Mouse (Mus musculus) MEL (cell line): ENCODE measurements around the gene Acyp1. TPM values are rescaled to one million over a fixed set of nuclear protein-coding genes. Genes with fewer than 3 reads are reported as not detected.

Experiments
- DNase-seq: peaks from one replicate; pipeline ENCODE4 v3.0.0; 2011; ENCODE audit warnings: low read depth, low spot score
- H3K27ac ChIP-seq: 2 replicates; pipeline ENCODE4 v1.5.1; 2012; ENCODE audit warnings: low read depth, mild to moderate bottlenecking, control low read depth, low read length, moderate library complexity; ENCODE audit not compliant: control insufficient read depth
- H3K27me3 ChIP-seq, 2 experiments: fragments of 150-350 bp in 1 of 2; sonication (generic) in 1 of 2; 2 replicates each; pipeline ENCODE4 v1.6.1; 2012; ENCODE audit warnings: low read length in 2 of 2, mild to moderate bottlenecking in 2 of 2, improper control_type of control experiment in 1 of 2, moderate library complexity in 1 of 2; ENCODE audit not compliant: insufficient read depth in 2 of 2, control insufficient read depth in 1 of 2
- H3K36me3 ChIP-seq, 2 experiments: 2 replicates each; pipeline ENCODE4 v1.6.1; 2012 to 2014; ENCODE audit warnings: low read length in 2 of 2, improper control_type of control experiment in 1 of 2, inconsistent platforms in 1 of 2, mild to moderate bottlenecking in 1 of 2; ENCODE audit not compliant: insufficient read depth in 2 of 2, control insufficient read depth in 1 of 2
- H3K4me1 ChIP-seq, 2 experiments: fragments of 150-350 bp in 1 of 2; sonication (generic) in 1 of 2; 2 replicates each; pipeline ENCODE4 v1.6.1; 2012; ENCODE audit warnings: low read length in 2 of 2, improper control_type of control experiment in 1 of 2, mild to moderate bottlenecking in 1 of 2; ENCODE audit not compliant: insufficient read depth in 2 of 2, control insufficient read depth in 1 of 2
- H3K4me3 ChIP-seq, 2 experiments: fragments of 150-350 bp in 1 of 2; sonication (generic) in 1 of 2; 2 replicates each; pipeline ENCODE4 v1.5.1; 2012; ENCODE audit warnings: low read depth in 2 of 2, low read length in 2 of 2, mild to moderate bottlenecking in 2 of 2, moderate library complexity in 2 of 2, control low read depth in 1 of 2, improper control_type of control experiment in 1 of 2; ENCODE audit not compliant: control insufficient read depth in 1 of 2, insufficient read depth in 1 of 2
- H3K79me2 ChIP-seq: 2 replicates; pipeline ENCODE4 v1.6.1; 2012; ENCODE audit warnings: mild to moderate bottlenecking, low read length, moderate library complexity; ENCODE audit not compliant: control insufficient read depth, poor library complexity, insufficient read depth
- H3K9ac ChIP-seq: 2 replicates; pipeline ENCODE4 v1.6.1; 2012; ENCODE audit warnings: low read depth, mild to moderate bottlenecking, control low read depth, low read length, moderate library complexity; ENCODE audit not compliant: control insufficient read depth, poor library complexity, severe bottlenecking
- H3K9me3 ChIP-seq: fragments of 150-350 bp; sonication (generic); replicated peaks from 2 replicates; pipeline ENCODE4 v1.6.1; 2012; ENCODE audit warnings: mild to moderate bottlenecking, low read length, improper control_type of control experiment, moderate library complexity; ENCODE audit not compliant: insufficient read depth
- CHD2 ChIP-seq: IDR thresholded peaks from 2 replicates; pipeline ENCODE4 v1.6.1; 2011; ENCODE audit warnings: low read length, improper control_type of control experiment
- ELF1 ChIP-seq: IDR thresholded peaks from 2 replicates; pipeline ENCODE4 v1.6.1; 2014; ENCODE audit warnings: low read depth, mild to moderate bottlenecking, inconsistent platforms, low read length, improper control_type of control experiment, moderate library complexity
- EP300 ChIP-seq, 2 experiments: IDR thresholded peaks; 2 replicates each; pipeline ENCODE4 v1.6.1; 2011; ENCODE audit warnings: improper control_type of control experiment in 2 of 2, low read length in 2 of 2, low read depth in 1 of 2, mild to moderate bottlenecking in 1 of 2
- ETS1 ChIP-seq: IDR thresholded peaks from 2 replicates; pipeline ENCODE4 v1.6.1; 2012; ENCODE audit warnings: low read depth, mild to moderate bottlenecking, inconsistent platforms, low read length, improper control_type of control experiment, moderate library complexity
- KAT2A ChIP-seq: conservative IDR thresholded peaks from 2 replicates; pipeline ENCODE4 v1.6.1; 2012; ENCODE audit warnings: low read depth, low read length, improper control_type of control experiment, inconsistent platforms
- MAX ChIP-seq: IDR thresholded peaks from 2 replicates; pipeline ENCODE4 v1.6.1; 2011; ENCODE audit warnings: low read length, improper control_type of control experiment
- NRF1 ChIP-seq: IDR thresholded peaks from 2 replicates; pipeline ENCODE4 v1.6.1; 2014; ENCODE audit warnings: low read depth, mild to moderate bottlenecking, inconsistent platforms, low read length, improper control_type of control experiment, moderate library complexity; ENCODE audit not compliant: poor library complexity, insufficient read depth, severe bottlenecking
- POLR2AphosphoS5 ChIP-seq: IDR thresholded peaks from 2 replicates; pipeline ENCODE4 v1.6.1; 2012; ENCODE audit warnings: low read depth, borderline replicate concordance, mild to moderate bottlenecking, inconsistent platforms, low read length, moderate library complexity, mixed read lengths
- TAL1 ChIP-seq: IDR thresholded peaks from 2 replicates; pipeline ENCODE4 v1.6.1; 2012; ENCODE audit warnings: mild to moderate bottlenecking, inconsistent platforms, low read length, moderate library complexity, mixed read lengths
- USF1 ChIP-seq: IDR thresholded peaks from 2 replicates; pipeline ENCODE4 v1.6.1; 2014; ENCODE audit warnings: low read depth, mild to moderate bottlenecking, inconsistent platforms, low read length, improper control_type of control experiment, moderate library complexity
- ZC3H11A ChIP-seq: IDR thresholded peaks from 2 replicates; pipeline ENCODE4 v1.6.1; 2012; ENCODE audit warnings: low read depth, mild to moderate bottlenecking, inconsistent platforms, low read length, improper control_type of control experiment
- polyA plus RNA-seq, 2 experiments: library from polyadenylated mRNA; stranded (reverse) in 1 of 2; unstranded in 1 of 2; fragments of >175 nt in 1 of 2; fragments of >200 nt in 1 of 2; gene quantifications; 2 replicates each; pipeline versions ENCODE4 v1.2.1 to v1.2.4; 2012; ENCODE audit warnings: low replicate concordance in 2 of 2, low read depth in 1 of 2; ENCODE audit not compliant: insufficient read length in 2 of 2, insufficient read depth in 1 of 2, missing spikeins in 1 of 2
- total RNA-seq: library from RNA; depleted of rRNA; stranded (reverse); fragments of 300-350 nt; gene quantifications from 2 replicates; pipeline ENCODE4 v1.2.3, GENCODE M21; 2012

Acyp1 gene
- total and polyA plus RNA-seq, 3 experiments: 47.4 to 54.5 TPM; not detected in 1

GRCm38 (mm10) chr12:85298835-85299180, 10.6 kb upstream of the Acyp1 start:
- no peaks in the 10 kb centered on the region; a peak in 1 of 4 replicates for H3K36me3 ChIP-seq
- no peaks in the 10 kb centered on the region for H3K27me3 ChIP-seq
- TF ChIP-seq TAL1: no peak
- TF ChIP-seq ELF1: no peak
- no peak for TF ChIP-seq POLR2AphosphoS5
- no peak for TF ChIP-seq ZC3H11A
- TF ChIP-seq NRF1: no peak
- TF ChIP-seq USF1: no peak
- no peak for TF ChIP-seq CHD2
- TF ChIP-seq EP300 (IDR thresholded peaks at IDR 0.05; ENCODE audit: low read depth in 1 of 2, low read length in 2 of 2): no peak
- H3K9ac ChIP-seq: no peak overlapping the region
- H3K9me3 ChIP-seq: no peaks in the 10 kb centered on the region
- no peak overlapping the region for H3K27ac ChIP-seq
- no peak overlapping the region for H3K4me3 ChIP-seq
- no peaks in the 10 kb centered on the region for H3K79me2 ChIP-seq
- no peaks in the 10 kb centered on the region for H3K4me1 ChIP-seq
- no peak for DNase-seq

DNA sequence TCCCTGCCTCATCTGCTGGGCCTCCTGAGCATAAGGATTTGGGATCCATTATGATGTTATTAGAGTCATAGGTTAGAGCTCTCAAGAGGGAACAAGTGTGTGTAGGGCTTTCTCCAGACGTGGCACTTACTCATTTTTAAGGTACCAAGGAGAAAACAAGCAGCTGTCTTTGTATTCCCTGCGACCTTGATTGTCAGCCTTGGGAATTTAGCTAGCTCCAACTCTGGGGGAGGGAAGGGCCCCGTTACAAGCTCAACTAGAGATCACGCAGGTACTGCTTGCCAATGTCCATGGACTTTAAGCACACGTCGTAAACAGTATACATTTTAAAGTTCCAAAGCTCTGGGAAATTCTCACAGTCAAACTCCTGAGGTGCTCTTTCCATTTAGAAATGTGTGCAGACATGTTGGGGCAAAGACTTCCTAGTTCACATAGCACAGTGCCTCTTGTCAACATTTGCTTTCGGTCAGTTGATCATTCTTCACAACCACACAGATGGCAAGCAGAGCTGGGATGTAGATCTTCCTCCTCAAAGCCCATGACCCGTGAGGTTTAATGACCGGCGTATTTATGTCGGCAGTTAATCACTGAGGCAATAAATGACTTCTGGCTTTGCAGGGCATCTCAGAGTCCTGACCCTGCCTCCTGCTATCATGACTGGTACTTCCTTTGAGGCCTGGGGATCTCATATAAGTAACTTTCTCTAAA, 10.0 kb upstream of the Acyp1 start:
- H3K4me3 ChIP-seq: no peak overlapping the region
- H3K9me3 ChIP-seq: no peaks in the 10 kb centered on the region
- no peak for TF ChIP-seq KAT2A
- no peaks in the 10 kb centered on the region for H3K4me1 ChIP-seq
- no peaks in the 10 kb centered on the region; a peak in 1 of 4 replicates for H3K36me3 ChIP-seq
- no peak for DNase-seq
- no peaks in the 10 kb centered on the region for H3K79me2 ChIP-seq
- H3K27ac ChIP-seq: no peak overlapping the region
- no peaks in the 10 kb centered on the region for H3K27me3 ChIP-seq
- no peak overlapping the region for H3K9ac ChIP-seq

DNA sequence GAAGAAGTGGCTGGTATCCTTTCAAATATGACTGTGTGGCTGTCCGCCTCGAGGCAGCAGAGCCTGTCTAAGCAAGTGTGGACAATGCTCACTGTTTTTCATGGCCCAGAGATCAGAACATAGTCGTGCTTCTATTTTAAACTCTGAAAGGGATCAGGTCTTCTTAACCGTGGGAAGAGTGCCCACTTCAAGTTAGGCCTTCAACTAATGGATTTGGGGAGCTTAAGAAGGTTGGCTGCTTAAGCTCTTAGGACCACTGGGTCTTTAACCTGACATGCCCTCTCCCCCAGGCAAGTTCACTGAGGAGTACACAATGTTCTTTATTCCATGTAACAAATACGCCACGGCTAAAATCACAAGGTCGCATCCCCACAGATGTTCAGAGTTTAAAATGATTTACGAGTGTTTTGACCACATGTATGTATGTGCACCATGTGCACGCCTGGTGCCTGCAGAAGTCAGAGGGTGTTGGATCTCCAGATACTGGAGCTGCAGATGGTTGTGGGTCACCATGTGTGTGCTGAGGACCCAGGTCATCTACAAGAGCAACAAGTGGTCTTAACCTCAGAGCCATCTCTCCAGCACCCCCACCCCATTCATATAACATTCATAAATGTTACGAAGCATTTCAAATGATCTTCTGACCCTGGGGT, 9.2 kb upstream of the Acyp1 start:
- no peak overlapping the region for H3K4me3 ChIP-seq
- no peaks in the 10 kb centered on the region for H3K9me3 ChIP-seq
- H3K36me3 ChIP-seq: no peaks in the 10 kb centered on the region
- H3K9ac ChIP-seq: no peak overlapping the region
- TF ChIP-seq MAX (0 out of 2 replicates have a peak, but pooled peaks have one; percentile 24), ETS1 (no peak)
- no peak for DNase-seq
- no peak overlapping the region for H3K27ac ChIP-seq
- H3K27me3 ChIP-seq: no peaks in the 10 kb centered on the region
- H3K4me1 ChIP-seq: no peaks in the 10 kb centered on the region
- no peaks in the 10 kb centered on the region for H3K79me2 ChIP-seq
